Mouse (Mus musculus): Measurements from ENCODE around the gene Bsx.

Bsx gene

DNA sequence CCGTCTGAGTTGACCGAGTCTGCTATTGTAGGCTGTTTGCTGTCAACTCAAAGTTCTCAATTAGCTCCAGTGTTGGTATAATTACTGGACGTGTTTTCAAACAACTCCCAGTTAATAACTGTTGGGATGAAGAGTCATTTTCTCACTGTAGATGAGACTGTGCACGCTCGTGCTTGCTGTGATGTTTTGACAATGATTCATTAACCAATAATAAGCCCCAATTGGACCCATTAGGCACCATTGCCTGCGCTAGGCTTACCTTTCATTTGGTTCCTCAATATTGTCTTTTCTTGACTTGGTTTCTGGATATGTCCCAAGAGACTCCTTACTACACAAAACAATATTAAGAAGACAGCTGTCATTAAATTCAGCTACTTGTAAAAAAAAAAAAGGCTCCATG is 18.5 kb downstream of the Bsx start:
- no peak for DNase-seq

DNA sequence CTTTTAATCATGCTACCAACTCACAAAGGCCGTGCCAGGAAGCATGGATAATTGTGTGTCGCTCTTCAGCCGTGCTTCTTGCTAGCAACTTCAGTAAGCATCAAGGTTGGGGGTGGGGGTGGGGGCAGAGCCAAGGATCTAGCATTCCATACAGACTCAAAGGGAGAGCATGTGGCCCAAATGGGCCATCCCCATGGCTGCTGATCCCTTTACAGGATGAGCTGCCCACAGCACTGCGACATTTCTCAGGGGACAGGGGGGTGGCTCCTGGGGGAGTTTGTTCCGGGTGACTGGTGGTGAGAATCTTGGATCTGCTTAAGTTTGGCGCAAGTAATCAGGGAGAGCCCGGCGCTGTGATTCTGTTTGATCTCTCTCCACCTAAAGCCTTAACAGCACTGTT is 33.5 kb downstream of the Bsx start:
- no peak for DNase-seq

DNA sequence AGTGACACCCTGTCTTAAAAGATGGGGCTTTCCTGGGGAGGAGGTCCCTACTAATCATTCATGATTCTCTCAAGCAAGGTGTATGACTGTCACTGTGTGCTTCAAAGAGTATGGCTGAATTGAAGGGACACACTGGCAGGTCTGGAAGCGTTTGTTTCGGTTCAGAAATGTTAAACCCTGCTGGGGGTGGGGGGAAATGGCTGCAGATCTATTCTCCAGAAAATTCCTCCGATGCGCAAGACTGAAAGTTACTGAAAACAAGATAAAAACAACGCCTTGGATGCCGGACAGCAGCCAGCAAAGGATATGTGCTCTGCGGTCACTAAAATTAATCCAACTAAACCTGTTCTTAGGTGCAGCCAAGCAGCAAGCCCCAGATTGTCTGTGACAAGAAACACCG is 34.5 kb downstream of the Bsx start:
- DNase-seq = no peak

DNA sequence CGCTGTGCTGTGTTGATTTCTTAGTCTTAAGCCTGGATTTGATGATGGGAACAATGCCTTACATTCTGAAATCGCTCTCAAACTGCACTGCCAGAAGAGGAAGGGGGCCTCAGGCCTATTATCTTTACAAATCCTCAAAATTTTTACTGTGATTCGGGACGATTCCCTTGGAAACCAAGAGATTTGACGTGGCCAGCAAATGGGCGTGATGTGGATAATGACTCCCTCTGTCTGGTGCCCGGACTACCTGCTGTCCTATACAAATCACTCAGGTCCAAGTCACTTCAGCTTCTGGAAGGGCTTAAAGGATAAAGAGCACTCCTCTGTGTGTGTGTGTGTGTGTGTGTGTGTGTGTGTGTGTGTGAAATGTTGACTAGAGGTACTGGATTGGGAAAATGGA is 35.0 kb downstream of the Bsx start:
- no peak for DNase-seq

DNA sequence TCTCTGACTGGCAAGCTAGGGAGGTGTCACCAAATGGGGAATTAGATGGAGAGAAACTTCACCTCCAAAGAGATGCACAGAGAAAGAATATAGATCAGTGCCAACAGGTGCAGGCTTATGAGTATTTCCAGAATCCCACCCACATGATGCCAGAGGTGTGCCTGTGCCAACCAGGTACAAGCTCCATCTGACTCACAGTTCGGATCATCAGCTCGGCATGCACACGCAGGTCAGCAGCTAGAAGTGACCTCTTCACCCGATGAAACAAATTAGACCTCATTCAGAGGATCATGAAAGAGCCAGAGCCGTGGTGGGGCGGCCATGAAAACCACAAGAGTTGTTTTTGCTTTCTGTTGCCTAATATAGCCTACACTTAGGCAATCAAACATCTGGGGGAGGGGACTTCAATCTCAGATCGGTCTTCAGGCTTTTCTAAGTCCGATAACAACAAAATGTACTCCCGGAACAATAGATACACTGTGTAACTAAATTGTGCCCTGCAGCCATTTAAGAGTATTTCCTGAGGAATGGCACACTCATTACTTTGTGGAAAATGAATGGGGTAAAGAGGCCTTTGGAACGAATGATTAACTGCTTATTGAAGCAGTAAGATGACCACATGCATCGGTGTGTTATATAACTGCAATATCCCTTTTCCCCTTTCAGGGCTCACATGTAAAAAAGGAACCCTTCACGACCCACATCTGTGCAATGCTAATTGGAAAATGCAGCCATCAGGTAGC is 44.1 kb downstream of the Bsx start:
- no peak for DNase-seq

DNA sequence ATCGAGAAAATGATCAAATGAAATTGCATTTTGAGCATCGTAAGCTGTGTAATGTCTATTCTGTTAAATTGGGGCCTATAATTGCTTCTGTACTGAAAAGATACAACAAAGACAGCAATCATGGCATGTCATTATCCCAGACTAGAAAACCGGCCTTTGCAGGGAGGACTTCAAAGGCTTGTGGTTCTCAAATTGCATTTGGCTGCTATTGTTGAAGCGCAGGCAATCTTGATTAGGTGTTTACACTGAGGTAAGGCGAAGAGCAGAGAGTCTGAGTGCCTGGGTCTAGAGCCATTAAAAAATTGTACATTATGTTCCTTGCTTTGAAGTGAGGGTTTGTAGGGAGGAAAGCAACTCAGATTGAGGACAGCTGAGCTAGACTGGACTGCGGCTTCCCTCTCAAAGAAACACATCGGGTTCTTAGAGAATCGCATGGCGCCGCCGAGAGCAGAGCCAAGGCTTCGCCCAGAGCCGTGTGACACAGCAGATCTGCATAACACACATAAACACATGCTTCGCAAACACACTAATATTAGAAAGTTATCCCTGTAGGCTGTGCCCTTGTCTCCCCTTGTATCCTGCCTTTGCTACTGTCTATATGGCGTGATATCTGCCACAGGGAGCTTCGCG is 53.5 kb downstream of the Bsx start:
- no peak for DNase-seq
